Mouse (Mus musculus) MEL (cell line): ENCODE data around the gene Sbno2. TPM values are rescaled to one million over a fixed set of nuclear protein-coding genes. Genes with fewer than 3 reads are reported as not detected.
A peak's percentile ranks its signal among the peaks of the same experiment; 100 is the strongest.

Experiments used
- DNase-seq: peaks from one replicate; pipeline ENCODE4 v3.0.0; 2011; ENCODE audit warnings: low read depth, low spot score
- H3K27ac ChIP-seq: 2 replicates; pipeline ENCODE4 v1.5.1; 2012; ENCODE audit warnings: low read depth, mild to moderate bottlenecking, control low read depth, low read length, moderate library complexity; ENCODE audit not compliant: control insufficient read depth
- H3K27me3 ChIP-seq, 2 experiments: fragments of 150-350 bp in 1 of 2; sonication (generic) in 1 of 2; 2 replicates each; pipeline ENCODE4 v1.6.1; 2012; ENCODE audit warnings: low read length in 2 of 2, mild to moderate bottlenecking in 2 of 2, improper control_type of control experiment in 1 of 2, moderate library complexity in 1 of 2; ENCODE audit not compliant: insufficient read depth in 2 of 2, control insufficient read depth in 1 of 2
- H3K36me3 ChIP-seq, 2 experiments: 2 replicates each; pipeline ENCODE4 v1.6.1; 2012 to 2014; ENCODE audit warnings: low read length in 2 of 2, improper control_type of control experiment in 1 of 2, inconsistent platforms in 1 of 2, mild to moderate bottlenecking in 1 of 2; ENCODE audit not compliant: insufficient read depth in 2 of 2, control insufficient read depth in 1 of 2
- H3K4me1 ChIP-seq, 2 experiments: fragments of 150-350 bp in 1 of 2; sonication (generic) in 1 of 2; 2 replicates each; pipeline ENCODE4 v1.6.1; 2012; ENCODE audit warnings: low read length in 2 of 2, improper control_type of control experiment in 1 of 2, mild to moderate bottlenecking in 1 of 2; ENCODE audit not compliant: insufficient read depth in 2 of 2, control insufficient read depth in 1 of 2
- H3K4me3 ChIP-seq, 2 experiments: fragments of 150-350 bp in 1 of 2; sonication (generic) in 1 of 2; 2 replicates each; pipeline ENCODE4 v1.5.1; 2012; ENCODE audit warnings: low read depth in 2 of 2, low read length in 2 of 2, mild to moderate bottlenecking in 2 of 2, moderate library complexity in 2 of 2, control low read depth in 1 of 2, improper control_type of control experiment in 1 of 2; ENCODE audit not compliant: control insufficient read depth in 1 of 2, insufficient read depth in 1 of 2
- H3K79me2 ChIP-seq: 2 replicates; pipeline ENCODE4 v1.6.1; 2012; ENCODE audit warnings: mild to moderate bottlenecking, low read length, moderate library complexity; ENCODE audit not compliant: control insufficient read depth, poor library complexity, insufficient read depth
- H3K9ac ChIP-seq: 2 replicates; pipeline ENCODE4 v1.6.1; 2012; ENCODE audit warnings: low read depth, mild to moderate bottlenecking, control low read depth, low read length, moderate library complexity; ENCODE audit not compliant: control insufficient read depth, poor library complexity, severe bottlenecking
- H3K9me3 ChIP-seq: fragments of 150-350 bp; sonication (generic); replicated peaks from 2 replicates; pipeline ENCODE4 v1.6.1; 2012; ENCODE audit warnings: mild to moderate bottlenecking, low read length, improper control_type of control experiment, moderate library complexity; ENCODE audit not compliant: insufficient read depth
- BHLHE40 ChIP-seq: IDR thresholded peaks from 2 replicates; pipeline ENCODE4 v1.6.1; 2012; ENCODE audit warnings: low read depth, mild to moderate bottlenecking, inconsistent platforms, low read length, improper control_type of control experiment, borderline replicate concordance
- CHD1 ChIP-seq: IDR thresholded peaks from 2 replicates; pipeline ENCODE4 v1.6.1; 2012; ENCODE audit warnings: low read depth, mild to moderate bottlenecking, inconsistent platforms, low read length, improper control_type of control experiment
- ELF1 ChIP-seq: IDR thresholded peaks from 2 replicates; pipeline ENCODE4 v1.6.1; 2014; ENCODE audit warnings: low read depth, mild to moderate bottlenecking, inconsistent platforms, low read length, improper control_type of control experiment, moderate library complexity
- ETS1 ChIP-seq: IDR thresholded peaks from 2 replicates; pipeline ENCODE4 v1.6.1; 2012; ENCODE audit warnings: low read depth, mild to moderate bottlenecking, inconsistent platforms, low read length, improper control_type of control experiment, moderate library complexity
- KAT2A ChIP-seq: conservative IDR thresholded peaks from 2 replicates; pipeline ENCODE4 v1.6.1; 2012; ENCODE audit warnings: low read depth, low read length, improper control_type of control experiment, inconsistent platforms
- MAZ ChIP-seq: IDR thresholded peaks from 2 replicates; pipeline ENCODE4 v1.6.1; 2012; ENCODE audit warnings: low read depth, mild to moderate bottlenecking, inconsistent platforms, low read length, improper control_type of control experiment
- MXI1 ChIP-seq: IDR thresholded peaks from 2 replicates; pipeline ENCODE4 v1.6.1; 2011; ENCODE audit warnings: mild to moderate bottlenecking, low read depth, low read length, improper control_type of control experiment
- MYC ChIP-seq: IDR thresholded peaks from 2 replicates; pipeline ENCODE4 v1.6.1; 2011; ENCODE audit warnings: low read depth, mild to moderate bottlenecking, low read length, improper control_type of control experiment, moderate library complexity
- NRF1 ChIP-seq: IDR thresholded peaks from 2 replicates; pipeline ENCODE4 v1.6.1; 2014; ENCODE audit warnings: low read depth, mild to moderate bottlenecking, inconsistent platforms, low read length, improper control_type of control experiment, moderate library complexity; ENCODE audit not compliant: poor library complexity, insufficient read depth, severe bottlenecking
- POLR2AphosphoS5 ChIP-seq: IDR thresholded peaks from 2 replicates; pipeline ENCODE4 v1.6.1; 2012; ENCODE audit warnings: low read depth, borderline replicate concordance, mild to moderate bottlenecking, inconsistent platforms, low read length, moderate library complexity, mixed read lengths
- SIN3A ChIP-seq: IDR thresholded peaks from 2 replicates; pipeline ENCODE4 v1.6.1; 2012; ENCODE audit warnings: low read length, improper control_type of control experiment, inconsistent platforms
- SMC3 ChIP-seq: IDR thresholded peaks from 2 replicates; pipeline ENCODE4 v1.6.1; 2011; ENCODE audit warnings: low read depth, low read length, improper control_type of control experiment
- TAL1 ChIP-seq: IDR thresholded peaks from 2 replicates; pipeline ENCODE4 v1.6.1; 2012; ENCODE audit warnings: mild to moderate bottlenecking, inconsistent platforms, low read length, moderate library complexity, mixed read lengths
- TCF12 ChIP-seq: IDR thresholded peaks from 2 replicates; pipeline ENCODE4 v1.6.1; 2014; ENCODE audit warnings: low read depth, mild to moderate bottlenecking, inconsistent platforms, low read length, improper control_type of control experiment, moderate library complexity
- UBTF ChIP-seq: IDR thresholded peaks from 2 replicates; pipeline ENCODE4 v1.6.1; 2012; ENCODE audit warnings: low read depth, mild to moderate bottlenecking, inconsistent platforms, low read length, improper control_type of control experiment, moderate library complexity, borderline replicate concordance; ENCODE audit not compliant: insufficient read depth
- ZMIZ1 ChIP-seq: IDR thresholded peaks from 2 replicates; pipeline ENCODE4 v1.6.1; 2012; ENCODE audit warnings: low read depth, mild to moderate bottlenecking, inconsistent platforms, low read length, improper control_type of control experiment, moderate library complexity
- ZNF384 ChIP-seq: IDR thresholded peaks from 2 replicates; pipeline ENCODE4 v1.6.1; 2012; ENCODE audit warnings: low read depth, mild to moderate bottlenecking, inconsistent platforms, low read length, improper control_type of control experiment
- polyA plus RNA-seq, 2 experiments: library from polyadenylated mRNA; stranded (reverse) in 1 of 2; unstranded in 1 of 2; fragments of >175 nt in 1 of 2; fragments of >200 nt in 1 of 2; gene quantifications; 2 replicates each; pipeline versions ENCODE4 v1.2.1 to v1.2.4; 2012; ENCODE audit warnings: low replicate concordance in 2 of 2, low read depth in 1 of 2; ENCODE audit not compliant: insufficient read length in 2 of 2, insufficient read depth in 1 of 2, missing spikeins in 1 of 2
- total RNA-seq: library from RNA; depleted of rRNA; stranded (reverse); fragments of 300-350 nt; gene quantifications from 2 replicates; pipeline ENCODE4 v1.2.3, GENCODE M21; 2012

Gene Sbno2
- total and polyA plus RNA-seq, 3 experiments: 15.8 to 29.0 TPM; not detected in 1

GRCm38 (mm10) chr10:80138553-80139438 is 33.4 kb upstream of the Sbno2 start, which contains the start of gene Atp5d (continued):
- no peak for TF ChIP-seq ETS1
- TF ChIP-seq BHLHE40: peak; percentile 88
- no peak for TF ChIP-seq POLR2AphosphoS5
- no peak for TF ChIP-seq ELF1

GRCm38 (mm10) chr10:80137626-80138552 is 32.5 kb upstream of the Sbno2 start:
- no peaks in the 10 kb centered on the region for H3K9me3 ChIP-seq
- no peak for DNase-seq
- H3K36me3 ChIP-seq: peaks cover 0 to 8% of the 10 kb centered on the region in 2 experiments; a peak in 2 of 4 replicates
- H3K4me1 ChIP-seq: peaks cover 0 to 14% of the 10 kb centered on the region in 2 experiments; a peak in 3 of 4 replicates
- peaks cover 16% of the 10 kb centered on the region for H3K79me2 ChIP-seq
- peak overlapping the region; percentile 76 to 77 for H3K4me3 ChIP-seq
- TF ChIP-seq KAT2A (no peak), ZMIZ1 (no peak), CHD1 (no peak), UBTF (no peak), MYC (no peak), TCF12 (no peak), MAZ (no peak), ZNF384 (no peak), SIN3A (no peak), MXI1 (no peak), NRF1 (no peak), TAL1 (no peak), SMC3 (no peak)
- H3K27me3 ChIP-seq: no peaks in the 10 kb centered on the region
- H3K27ac ChIP-seq: no peak overlapping the region
- peak overlapping the region; percentile 89 for H3K9ac ChIP-seq
